Mouse (Mus musculus) frontal cortex, postnatal 36 days (tissue): ENCODE measurements at regions not wholly inside any gene's neighbourhood (a gene's known extent, or its start where the extent isn't known, plus 50 kb on each side); places are given as distances from the start of the nearest gene placed in this dataset.

Experiments
- DNase-seq, 2 experiments: peaks; one replicate each; pipeline ENCODE4 v3.0.0; 2022; ENCODE audit warnings: low spot score in 2 of 2

DNA sequence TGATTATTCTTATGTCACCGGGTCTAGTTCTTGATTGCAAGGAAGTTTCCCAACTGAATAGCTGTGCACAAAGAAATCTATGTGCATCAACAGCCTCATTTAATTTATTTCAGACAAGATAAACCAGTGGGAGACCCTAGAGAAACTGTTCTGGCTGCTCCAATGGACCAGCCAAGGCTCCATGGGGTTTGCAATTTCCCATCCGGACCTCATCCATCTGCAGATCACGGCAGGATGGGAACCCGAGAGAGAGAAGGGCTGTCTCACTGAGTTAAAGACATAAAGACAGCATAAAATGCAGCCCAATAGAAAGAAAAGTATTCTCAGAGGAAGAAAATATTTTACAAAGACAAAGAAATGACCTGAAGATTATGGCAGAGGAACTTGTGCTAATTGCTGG lies 458.5 kb upstream of the Cdh10 start:
- DNase-seq = no peak

GRCm38 (mm10) chr15:18399724-18400123 lies 419.0 kb upstream of the Cdh10 start:
- DNase-seq = no peak

- no peak for DNase-seq
These were observed 418.4 kb upstream of the Cdh10 start for GRCm38 (mm10) chr15:18400257-18400846.

GRCm38 (mm10) chr15:18432705-18433104 lies 386.0 kb upstream of the Cdh10 start:
- DNase-seq = peak in 1 of 2 experiments; percentile 25

GRCm38 (mm10) chr15:18453801-18454200 lies 364.9 kb upstream of the Cdh10 start:
- DNase-seq = no peak

DNA sequence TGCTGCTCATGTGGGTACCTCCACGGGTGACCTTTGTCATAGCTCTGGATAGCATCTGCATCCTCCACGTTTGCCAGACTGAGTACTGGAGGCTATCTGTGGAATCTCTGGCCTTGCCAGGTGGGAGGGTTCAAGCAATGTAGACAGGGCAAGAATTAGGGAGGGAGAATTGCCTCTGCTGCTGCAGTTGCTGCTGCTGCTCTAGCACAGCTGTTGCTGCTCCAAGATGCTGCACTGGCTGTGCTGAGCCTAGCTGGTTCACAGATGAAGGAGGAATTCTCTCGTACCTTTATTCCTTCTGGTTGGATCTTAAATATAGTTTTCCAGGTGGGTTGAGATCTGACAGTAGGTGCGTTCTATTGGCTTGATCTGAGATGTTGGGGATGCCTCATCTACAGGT lies 336.4 kb upstream of the Cdh10 start:
- DNase-seq = no peak

DNA sequence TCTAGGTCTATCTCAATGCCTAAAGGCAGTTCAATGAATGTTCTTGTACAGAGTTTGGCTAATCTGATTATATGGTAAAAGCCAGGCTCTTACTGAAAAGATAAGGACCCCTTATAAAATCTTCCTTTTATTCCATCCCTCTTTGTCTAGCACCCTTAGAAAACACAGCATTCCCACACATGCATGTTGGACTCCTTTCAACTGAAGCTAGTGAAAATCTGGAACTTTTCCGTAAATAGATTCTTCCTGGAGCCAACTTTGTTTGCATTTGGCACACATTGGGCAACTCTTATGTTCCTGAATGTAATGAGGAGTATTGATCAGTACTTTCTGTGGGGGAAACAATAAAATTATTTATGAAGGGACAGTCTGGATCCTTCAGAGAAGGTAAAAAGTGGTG lies 307.1 kb upstream of the Cdh10 start:
- DNase-seq = peak in 1 of 2 experiments; percentile 38

GRCm38 (mm10) chr15:18517701-18518100 lies 301.0 kb upstream of the Cdh10 start:
- DNase-seq = no peak

GRCm38 (mm10) chr15:18556457-18556856 lies 262.3 kb upstream of the Cdh10 start:
- no peak for DNase-seq
